Mouse (Mus musculus): ENCODE data around the gene Arid4a. TPM values are rescaled to one million over a fixed set of nuclear protein-coding genes. Genes with fewer than 3 reads are reported as not detected.

The Arid4a gene
- polyA plus RNA-seq, 1 experiment from 2014 or later: 22.4 TPM

GRCm38 (mm10) chr12:71006141-71006540 lies 9.6 kb upstream of the Arid4a start:
- 91% methylated on average over 6 of the region's 6 CpGs for WGBS
- Histone ChIP-seq H3K4me3 (ENCODE audit: low read depth, low read length) (no peak overlapping the region), H3K4me2 (replicated peaks; ENCODE audit: low read depth) (no peak overlapping the region), H3K9me3 (ENCODE audit: control insufficient read depth, low read length) (no peaks in the 10 kb centered on the region), H3K27ac (replicated peaks) (no peak overlapping the region), H3K27me3 (ENCODE audit: control insufficient read depth, insufficient read depth, low read length) (no peaks in the 10 kb centered on the region), H3K4me1 (replicated peaks; ENCODE audit: control insufficient read depth, insufficient read depth) (no peaks in the 10 kb centered on the region), H3K36me3 (ENCODE audit: control insufficient read depth, insufficient read depth, low read length) (peaks cover 19% of the 10 kb centered on the region), H3K9ac (ENCODE audit: low read length) (no peak overlapping the region)
- TF ChIP-seq EP300 (optimal IDR thresholded peaks at IDR 0.05) (no peak), CTCF (IDR thresholded peaks at IDR 0.05; ENCODE audit: low read depth) (no peak)
- DNase-seq (ENCODE audit: low spot score) (no peak), ATAC-seq (ENCODE audit: low FRiP score, low TSS enrichment) (no peak)

GRCm38 (mm10) chr12:71006901-71007300 lies 8.9 kb upstream of the Arid4a start:
- Histone ChIP-seq H3K9ac (ENCODE audit: low read length) (no peak overlapping the region), H3K4me3 (ENCODE audit: low read depth, low read length) (no peak overlapping the region), H3K4me2 (replicated peaks; ENCODE audit: low read depth) (no peak overlapping the region), H3K9me3 (ENCODE audit: control insufficient read depth, low read length) (no peaks in the 10 kb centered on the region), H3K27me3 (ENCODE audit: control insufficient read depth, insufficient read depth, low read length) (no peaks in the 10 kb centered on the region), H3K36me3 (ENCODE audit: control insufficient read depth, insufficient read depth, low read length) (peaks cover 19% of the 10 kb centered on the region), H3K27ac (replicated peaks) (no peak overlapping the region), H3K4me1 (replicated peaks; ENCODE audit: control insufficient read depth, insufficient read depth) (no peaks in the 10 kb centered on the region)
- no peak for DNase-seq (ENCODE audit: low spot score)
- 57% methylated on average over 7 of the region's 7 CpGs for WGBS
- ATAC-seq (ENCODE audit: low FRiP score, low TSS enrichment): no peak
- TF ChIP-seq CTCF (IDR thresholded peaks at IDR 0.05; ENCODE audit: low read depth) (no peak), EP300 (optimal IDR thresholded peaks at IDR 0.05) (no peak)

GRCm38 (mm10) chr12:71009769-71010168 lies 6.0 kb upstream of the Arid4a start:
- no peak overlapping the region for H3K4me2 ChIP-seq (replicated peaks; ENCODE audit: low read depth)
- H3K4me1 ChIP-seq (replicated peaks; ENCODE audit: control insufficient read depth, insufficient read depth): 0 out of 2 replicates have a peak, but pooled peaks cover 3% of the 10 kb centered on the region
- DNase-seq (ENCODE audit: low spot score): peak; percentile 34
- peaks cover 17% of the 10 kb centered on the region for H3K36me3 ChIP-seq (ENCODE audit: control insufficient read depth, insufficient read depth, low read length)
- 54% methylated on average over 4 of the region's 4 CpGs for WGBS
- H3K27me3 ChIP-seq (ENCODE audit: control insufficient read depth, insufficient read depth, low read length): no peaks in the 10 kb centered on the region
- 0 out of 2 replicates have a peak, but pooled peaks have one; percentile 32 for ATAC-seq (ENCODE audit: low FRiP score, low TSS enrichment)
- H3K27ac ChIP-seq (replicated peaks): no peak overlapping the region
- no peak for TF ChIP-seq CTCF (IDR thresholded peaks at IDR 0.05; ENCODE audit: low read depth)
- TF ChIP-seq EP300 (optimal IDR thresholded peaks at IDR 0.05): no peak
- no peaks in the 10 kb centered on the region for H3K9me3 ChIP-seq (ENCODE audit: control insufficient read depth, low read length)
- no peak overlapping the region for H3K9ac ChIP-seq (ENCODE audit: low read length)
- no peak overlapping the region for H3K4me3 ChIP-seq (ENCODE audit: low read depth, low read length)

GRCm38 (mm10) chr12:71014845-71015362 lies 886 bp upstream of the Arid4a start:
- under 1% methylated on average over 32 of the region's 32 CpGs for WGBS
- Histone ChIP-seq H3K4me2 (replicated peaks; ENCODE audit: low read depth) (peak overlapping the region; percentile 66), H3K4me1 (replicated peaks; ENCODE audit: control insufficient read depth, insufficient read depth) (0 out of 2 replicates have a peak, but pooled peaks cover 3% of the 10 kb centered on the region), H3K4me3 (ENCODE audit: low read depth, low read length) (peak overlapping the region; percentile 78), H3K27ac (replicated peaks) (peak overlapping the region; percentile 99), H3K27me3 (ENCODE audit: control insufficient read depth, insufficient read depth, low read length) (no peaks in the 10 kb centered on the region), H3K36me3 (ENCODE audit: control insufficient read depth, insufficient read depth, low read length) (0 out of 2 replicates have a peak, but pooled peaks cover 2% of the 10 kb centered on the region), H3K9ac (ENCODE audit: low read length) (peak overlapping the region; percentile 75), H3K9me3 (ENCODE audit: control insufficient read depth, low read length) (no peaks in the 10 kb centered on the region)
- ATAC-seq (ENCODE audit: low FRiP score, low TSS enrichment): peak; percentile 78; the same call in 1 of the 2 replicates
- TF ChIP-seq EP300 (optimal IDR thresholded peaks at IDR 0.05) (no peak), CTCF (IDR thresholded peaks at IDR 0.05; ENCODE audit: low read depth) (no peak)
- DNase-seq (ENCODE audit: low spot score): no peak

GRCm38 (mm10) chr12:71016211-71016502 lies 367 bp downstream of the Arid4a start:
- peaks cover 6% of the 10 kb centered on the region; the same call in 1 of the 2 replicates for H3K36me3 ChIP-seq (ENCODE audit: control insufficient read depth, insufficient read depth, low read length)
- H3K9me3 ChIP-seq (ENCODE audit: control insufficient read depth, low read length): no peaks in the 10 kb centered on the region
- H3K4me1 ChIP-seq (replicated peaks; ENCODE audit: control insufficient read depth, insufficient read depth): 0 out of 2 replicates have a peak, but pooled peaks cover 3% of the 10 kb centered on the region
- H3K9ac ChIP-seq (ENCODE audit: low read length): peak overlapping the region; percentile 97
- WGBS: under 1% methylated on average over 33 of the region's 33 CpGs
- no peak for TF ChIP-seq CTCF (IDR thresholded peaks at IDR 0.05; ENCODE audit: low read depth)
- TF ChIP-seq EP300 (optimal IDR thresholded peaks at IDR 0.05): no peak
- no peak for DNase-seq (ENCODE audit: low spot score)
- no peaks in the 10 kb centered on the region for H3K27me3 ChIP-seq (ENCODE audit: control insufficient read depth, insufficient read depth, low read length)
- no peak for ATAC-seq (ENCODE audit: low FRiP score, low TSS enrichment)
- peak overlapping the region; percentile 98 for H3K27ac ChIP-seq (replicated peaks)
- H3K4me2 ChIP-seq (replicated peaks; ENCODE audit: low read depth): peak overlapping the region; percentile 76
- H3K4me3 ChIP-seq (ENCODE audit: low read depth, low read length): peak overlapping the region; percentile 98

GRCm38 (mm10) chr12:71016503-71017241 lies 882 bp downstream of the Arid4a start:
- ATAC-seq (ENCODE audit: low FRiP score, low TSS enrichment): peak; percentile 19; the same call in 1 of the 2 replicates
- Histone ChIP-seq H3K4me3 (ENCODE audit: low read depth, low read length) (peak overlapping the region; percentile 98), H3K4me2 (replicated peaks; ENCODE audit: low read depth) (peak overlapping the region; percentile 76), H3K36me3 (ENCODE audit: control insufficient read depth, insufficient read depth, low read length) (peaks cover 6% of the 10 kb centered on the region; the same call in 1 of the 2 replicates), H3K4me1 (replicated peaks; ENCODE audit: control insufficient read depth, insufficient read depth) (0 out of 2 replicates have a peak, but pooled peaks cover 3% of the 10 kb centered on the region), H3K9ac (ENCODE audit: low read length) (peak overlapping the region; percentile 97), H3K27ac (replicated peaks) (peak overlapping the region; percentile 98), H3K9me3 (ENCODE audit: control insufficient read depth, low read length) (no peaks in the 10 kb centered on the region), H3K27me3 (ENCODE audit: control insufficient read depth, insufficient read depth, low read length) (no peaks in the 10 kb centered on the region)
- under 1% methylated on average over 30 of the region's 82 CpGs for WGBS
- peak; percentile 67 for DNase-seq (ENCODE audit: low spot score)
- no peak for TF ChIP-seq EP300 (optimal IDR thresholded peaks at IDR 0.05)
- TF ChIP-seq CTCF (IDR thresholded peaks at IDR 0.05; ENCODE audit: low read depth): no peak

Data from stomach, postnatal 0 days (tissue).